Mouse (Mus musculus) cerebellum, postnatal 10 days (tissue): ENCODE results near the gene Jagn1.
A peak's percentile ranks its signal among the peaks of the same experiment; 100 is the strongest.

Source experiments
- DNase-seq, 2 experiments: peaks; one replicate each; pipeline ENCODE4 v3.0.0; 2021; ENCODE audit warnings: mixed read lengths in 2 of 2

Jagn1 gene

GRCm38 (mm10) chr6:113477353-113477752, 35.0 kb downstream of the Jagn1 start:
- no peak for DNase-seq

DNA sequence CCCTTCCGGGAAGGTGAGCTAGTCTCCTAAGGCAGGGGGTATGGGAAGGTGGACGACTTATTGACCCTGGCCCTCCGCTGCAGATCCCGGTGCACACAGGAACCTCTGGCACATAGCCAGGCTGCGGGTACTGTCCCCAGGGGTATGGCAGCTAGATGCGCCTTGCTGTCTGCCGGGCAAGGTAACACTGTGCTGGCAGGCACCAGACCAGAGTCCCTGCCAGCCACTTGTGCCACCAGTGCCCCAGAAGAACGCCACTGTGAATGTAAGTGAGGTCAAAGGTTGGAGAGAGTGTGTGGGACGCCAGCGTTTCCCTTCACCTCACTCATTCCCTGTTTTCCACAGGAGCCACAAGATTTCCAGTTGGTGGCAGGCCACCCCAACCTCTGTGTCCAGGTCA, 36.5 kb downstream of the Jagn1 start:
- DNase-seq, result peak; percentile 30 to 37

GRCm38 (mm10) chr6:113480555-113481373, 38.4 kb downstream of the Jagn1 start:
- peak in 1 of 2 experiments; percentile 34 for DNase-seq

DNA sequence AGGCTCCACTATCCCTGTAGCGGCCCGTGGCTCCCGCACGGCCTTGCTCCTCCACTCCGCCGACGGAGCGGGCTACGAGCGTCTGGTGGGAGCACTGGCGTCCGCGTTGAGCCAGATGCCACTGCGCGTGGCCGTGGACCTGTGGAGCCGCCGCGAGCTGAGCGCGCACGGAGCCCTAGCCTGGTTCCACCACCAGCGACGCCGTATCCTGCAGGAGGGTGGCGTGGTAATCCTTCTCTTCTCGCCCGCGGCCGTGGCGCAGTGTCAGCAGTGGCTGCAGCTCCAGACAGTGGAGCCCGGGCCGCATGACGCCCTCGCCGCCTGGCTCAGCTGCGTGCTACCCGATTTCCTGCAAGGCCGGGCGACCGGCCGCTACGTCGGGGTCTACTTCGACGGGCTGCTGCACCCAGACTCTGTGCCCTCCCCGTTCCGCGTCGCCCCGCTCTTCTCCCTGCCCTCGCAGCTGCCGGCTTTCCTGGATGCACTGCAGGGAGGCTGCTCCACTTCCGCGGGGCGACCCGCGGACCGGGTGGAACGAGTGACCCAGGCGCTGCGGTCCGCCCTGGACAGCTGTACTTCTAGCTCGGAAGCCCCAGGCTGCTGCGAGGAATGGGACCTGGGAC, 40.2 kb downstream of the Jagn1 start:
- peak; percentile 70 to 75 for DNase-seq

GRCm38 (mm10) chr6:113483100-113483615, 40.8 kb downstream of the Jagn1 start, which contains the start of gene Creld1:
TSS of gene Creld1 (plus strand) at chr6:113483297.
- peak; percentile 96 to 98 for DNase-seq

DNA sequence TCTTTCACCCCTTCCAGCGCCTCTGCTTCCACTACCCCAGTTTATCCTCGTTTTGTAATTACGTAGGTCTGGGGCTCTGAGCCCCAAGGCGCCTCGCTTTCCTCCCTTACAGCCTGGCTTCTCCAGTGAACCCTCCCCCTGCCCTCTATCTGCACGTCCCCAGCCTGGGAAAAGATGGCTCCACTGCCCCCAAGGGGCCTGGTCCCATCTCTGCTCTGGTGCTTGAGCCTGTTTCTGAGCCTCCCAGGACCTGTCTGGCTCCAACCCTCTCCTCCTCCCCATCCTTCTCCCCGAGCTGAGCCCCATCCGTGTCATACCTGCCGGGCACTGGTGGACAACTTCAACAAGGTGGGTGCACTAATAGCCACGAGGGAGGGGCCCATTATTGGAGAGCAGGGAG, 41.4 kb downstream of the Jagn1 start:
- peak; percentile 69 to 72 for DNase-seq

GRCm38 (mm10) chr6:113487125-113487576, 44.8 kb downstream of the Jagn1 start:
- no peak for DNase-seq

DNA sequence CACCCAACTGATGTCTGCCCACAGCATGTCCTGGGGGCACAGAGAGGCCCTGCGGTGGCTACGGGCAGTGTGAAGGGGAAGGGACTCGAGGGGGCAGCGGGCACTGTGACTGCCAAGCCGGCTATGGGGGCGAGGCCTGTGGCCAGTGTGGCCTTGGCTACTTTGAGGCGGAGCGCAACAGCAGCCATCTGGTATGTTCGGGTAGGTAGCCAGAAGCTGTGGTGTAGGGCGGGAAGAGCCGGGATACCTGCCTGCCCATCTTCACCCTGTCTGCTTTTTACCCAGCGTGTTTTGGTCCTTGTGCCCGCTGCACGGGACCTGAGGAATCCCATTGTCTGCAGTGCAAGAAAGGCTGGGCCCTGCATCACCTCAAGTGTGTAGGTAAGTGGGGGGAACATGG, 47.0 kb downstream of the Jagn1 start:
- no peak for DNase-seq

- no peak for DNase-seq
Observed at GRCm38 (mm10) chr6:113492101-113492864, 49.9 kb downstream of the Jagn1 start.

GRCm38 (mm10) chr6:113494258-113494788, 52.0 kb downstream of the Jagn1 start:
- DNase-seq, result peak; percentile 84 to 89

- DNase-seq, result peak; percentile 63 to 66
Observed at GRCm38 (mm10) chr6:113495071-113495675, 52.8 kb downstream of the Jagn1 start.
